Mouse (Mus musculus): Measurements from ENCODE around the gene Bub1b.

Gene Bub1b

DNA sequence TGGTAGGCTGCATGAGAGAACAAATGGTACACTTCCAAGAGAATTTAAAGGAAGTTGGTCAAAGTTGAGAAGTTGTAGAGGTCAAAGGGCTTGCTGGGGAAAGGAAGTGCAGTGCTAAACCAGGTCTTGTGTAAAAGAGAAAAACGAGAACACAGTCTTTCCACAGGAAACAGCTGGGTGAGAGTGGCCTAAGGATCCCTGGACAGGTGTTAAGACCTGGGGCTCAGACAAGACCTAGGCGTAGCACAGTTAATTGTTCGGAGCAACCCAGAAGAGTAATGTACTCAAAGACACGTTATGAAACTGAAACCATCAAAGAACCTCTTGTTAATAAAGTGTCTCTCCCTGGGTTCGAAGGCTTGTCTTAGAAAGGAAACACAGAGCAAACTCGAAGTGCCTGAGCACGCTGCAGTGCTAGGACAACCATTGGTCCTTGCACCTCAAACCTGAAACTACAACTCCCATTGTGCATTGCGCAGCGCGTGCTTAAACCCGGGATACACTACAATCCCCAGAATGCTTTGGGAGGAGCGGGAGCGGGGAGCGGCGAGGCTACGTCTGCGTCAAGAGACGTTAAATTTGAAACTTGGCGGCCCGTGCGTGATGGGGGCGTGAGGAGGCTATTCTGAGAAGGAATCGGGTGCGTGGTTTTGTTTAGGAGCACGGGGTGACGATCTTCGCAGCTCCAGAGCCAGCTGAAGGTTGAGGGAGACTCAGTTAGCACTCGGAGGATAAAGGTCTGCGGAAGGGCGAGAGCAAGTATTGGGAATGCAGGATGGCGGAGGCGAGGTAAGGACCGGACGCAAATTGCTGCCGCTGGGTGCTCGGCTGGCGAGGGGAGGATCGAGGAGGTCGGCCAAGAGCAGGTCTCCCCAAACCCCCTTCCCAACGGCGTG, at the start of gene Bub1b:
TSS of gene Bub1b (plus strand) at position 539 of the 896 bp plus-strand sequence.
- peak; percentile 85 to 88 for DNase-seq

DNA sequence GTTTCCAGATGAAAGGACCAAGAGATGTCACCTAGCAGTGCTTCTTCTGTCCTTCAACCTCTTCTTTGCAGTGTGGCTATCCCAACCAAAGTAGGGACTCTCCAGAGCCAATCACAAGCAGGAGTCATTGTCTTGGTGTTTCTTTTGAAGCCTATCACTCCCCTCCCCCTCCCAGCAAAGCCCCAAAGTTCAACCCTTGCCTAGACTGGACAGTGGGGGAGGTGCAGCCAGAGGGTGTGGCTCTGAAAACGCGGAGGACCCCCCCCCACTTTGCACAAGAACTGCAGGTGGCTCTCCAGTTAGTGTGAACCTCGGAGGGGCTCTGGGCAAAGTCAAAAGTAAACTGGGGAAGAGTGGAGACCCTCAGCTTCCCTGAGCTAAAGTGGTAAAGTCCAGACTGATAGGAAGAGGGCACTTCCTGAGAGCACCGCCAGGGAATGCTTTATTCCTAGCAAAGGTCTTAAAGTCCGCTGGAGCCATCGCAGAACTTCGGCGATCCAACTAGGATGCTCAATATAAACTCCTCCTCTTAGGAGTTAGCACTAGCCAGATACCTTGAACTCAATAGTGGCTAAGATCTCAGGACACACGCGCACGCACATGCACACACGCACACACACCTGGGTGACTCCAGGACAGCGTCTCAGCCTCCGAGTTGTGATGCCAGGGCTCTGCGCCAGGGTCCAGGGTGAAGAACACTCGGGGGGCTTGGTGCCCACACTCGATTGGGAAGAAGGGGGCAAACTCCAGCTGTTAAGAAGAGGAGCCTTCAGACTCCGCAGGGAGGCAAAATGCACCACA, 49.4 kb upstream of the Bub1b start:
- peak in 1 of 2 experiments; percentile 35 for DNase-seq

DNA sequence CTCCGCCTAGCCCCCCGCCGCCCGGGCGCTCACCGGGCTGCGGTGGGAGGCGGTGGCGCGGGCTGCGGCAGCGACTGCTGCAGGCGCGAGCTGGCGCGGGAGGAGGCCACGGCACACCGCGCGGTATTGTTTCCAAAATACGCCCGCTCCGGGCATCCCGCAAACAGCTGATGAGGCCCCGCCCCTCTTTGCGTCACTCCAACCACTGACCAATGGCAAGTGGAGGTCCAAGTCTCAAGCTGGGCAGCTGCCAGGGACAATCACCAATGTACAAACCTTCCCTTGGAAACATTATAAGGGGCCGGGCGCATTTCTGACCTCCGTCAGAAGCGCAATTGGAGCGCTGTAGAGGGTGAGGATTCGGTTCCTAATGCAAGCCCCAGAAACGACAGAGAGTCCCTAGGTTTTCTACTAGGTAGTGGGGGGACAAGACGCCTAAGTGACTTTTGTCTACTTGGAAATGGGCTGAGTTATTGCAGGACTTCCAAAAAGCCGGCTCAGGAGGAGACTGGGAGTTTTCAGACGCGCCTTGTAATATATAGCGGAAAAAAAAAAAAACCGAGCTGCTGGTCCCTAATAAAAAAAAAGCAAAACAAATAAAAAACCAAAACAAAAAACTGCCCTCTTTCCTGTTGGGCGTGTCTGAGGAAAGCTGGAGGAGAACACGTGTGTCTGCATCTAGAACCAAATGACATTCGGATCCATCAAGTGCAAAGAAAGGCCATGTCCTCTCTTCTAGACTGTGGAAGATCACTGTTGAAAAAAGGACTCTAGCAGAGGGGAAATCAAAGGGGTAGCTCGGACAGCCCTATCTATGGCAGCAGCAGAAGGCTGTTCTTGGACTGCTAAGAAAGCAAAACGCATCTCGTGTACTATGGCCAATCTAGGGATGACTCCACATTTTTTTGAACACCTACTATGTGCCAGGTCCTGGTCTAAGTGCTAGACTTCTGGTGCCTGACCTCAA, 48.2 kb upstream of the Bub1b start, which contains the start of gene Bmf:
TSS of gene Bmf (minus strand) at position 181 of the 967 bp plus-strand sequence.
- peak; percentile 99 to 100 for DNase-seq

GRCm38 (mm10) chr2:118551606-118552005, 46.4 kb upstream of the Bub1b start:
- DNase-seq = no peak

GRCm38 (mm10) chr2:118554356-118554990, 43.5 kb upstream of the Bub1b start:
- DNase-seq = peak; percentile 31 to 43

DNA sequence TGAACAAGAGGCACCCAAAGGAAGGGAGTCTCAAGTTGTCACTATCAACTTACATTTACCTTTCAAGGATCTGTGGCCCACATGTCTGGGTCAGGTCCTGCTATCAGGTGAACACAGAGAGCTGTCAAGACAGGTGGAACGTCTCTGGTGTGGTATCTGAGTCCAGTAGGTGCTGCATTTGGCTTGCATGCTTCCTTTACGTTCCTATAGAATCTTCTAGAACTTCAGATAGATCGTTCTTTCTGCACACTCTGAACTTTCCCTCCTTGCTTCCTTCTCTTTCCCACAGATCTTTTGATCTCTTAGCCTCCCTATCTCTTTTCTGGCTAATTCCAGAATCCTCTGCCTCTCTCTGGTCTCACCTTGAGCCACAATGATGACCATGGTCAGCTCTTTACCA, 39.6 kb upstream of the Bub1b start:
- DNase-seq = no peak

GRCm38 (mm10) chr2:118562015-118562414, 36.0 kb upstream of the Bub1b start:
- no peak for DNase-seq

DNA sequence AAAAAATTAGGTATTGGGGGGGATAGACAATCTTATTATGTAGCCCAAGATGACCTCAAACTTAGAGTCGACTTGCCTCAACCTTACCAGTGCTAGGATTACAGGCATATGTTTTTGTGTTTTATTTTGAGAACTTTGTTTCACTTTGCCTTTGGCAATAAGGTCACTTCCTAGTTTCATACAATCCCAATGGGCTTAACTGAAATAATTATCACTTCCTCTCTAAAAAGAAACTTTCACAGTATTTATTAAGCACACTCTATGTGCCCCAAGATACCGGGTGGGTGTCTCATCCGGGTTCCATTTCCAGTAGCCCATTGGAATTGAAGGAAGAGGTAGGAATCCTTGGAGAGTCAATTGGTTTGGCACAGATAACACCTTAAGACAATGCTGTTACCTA, 35.6 kb upstream of the Bub1b start:
- DNase-seq = no peak

GRCm38 (mm10) chr2:118567179-118567578, 30.8 kb upstream of the Bub1b start:
- no peak for DNase-seq

DNA sequence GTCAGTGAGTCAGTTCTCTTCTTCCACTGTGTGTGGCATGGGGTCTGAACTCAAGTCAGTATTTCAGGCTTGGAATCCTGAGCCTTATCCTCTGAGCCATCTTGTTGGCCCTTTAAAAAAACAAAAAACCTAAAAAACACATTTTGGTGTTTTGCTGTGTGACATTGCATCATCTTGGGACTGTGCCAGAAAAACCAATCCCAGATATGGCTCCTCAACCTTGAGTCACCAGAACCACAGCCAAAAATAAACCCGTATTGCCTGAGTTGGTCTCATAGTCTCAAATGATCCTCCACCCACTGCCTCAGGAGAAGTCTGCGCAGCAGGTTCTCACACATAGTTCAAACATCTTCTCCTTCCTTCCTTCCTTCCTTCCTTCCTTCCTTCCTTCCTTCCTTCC, 27.1 kb upstream of the Bub1b start:
- no peak for DNase-seq

DNA sequence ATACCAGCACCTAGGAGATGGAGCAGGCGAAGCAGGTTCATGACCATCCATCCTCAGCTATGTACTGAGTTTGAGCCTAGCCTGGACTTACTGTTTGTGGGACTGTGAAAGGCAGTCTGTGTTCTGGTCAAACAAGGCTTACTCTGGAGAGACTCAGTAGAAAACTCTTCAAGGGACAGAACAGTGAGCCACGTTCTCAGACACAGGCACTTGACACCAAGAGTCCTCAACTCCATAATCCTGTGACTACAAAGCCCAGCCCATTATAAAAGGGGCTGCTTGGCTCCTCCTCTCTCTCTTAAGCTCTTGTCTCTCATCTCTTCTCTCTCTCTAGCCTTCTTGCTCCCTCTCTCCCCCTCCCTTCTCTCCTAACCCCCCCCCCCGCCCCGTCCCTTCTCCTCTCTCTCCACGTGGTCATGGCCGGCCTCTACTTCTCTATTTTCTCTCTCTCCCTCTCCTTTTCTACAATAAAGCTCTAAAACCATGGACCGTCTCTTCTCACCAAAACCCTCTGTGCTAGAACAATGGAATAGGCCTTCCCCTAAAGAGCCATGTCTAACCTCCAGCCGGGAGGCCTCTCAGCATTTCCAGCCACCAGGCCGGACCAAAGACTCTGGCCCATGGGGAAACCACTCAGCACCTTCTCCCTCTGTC, 25.7 kb upstream of the Bub1b start:
- no peak for DNase-seq

DNA sequence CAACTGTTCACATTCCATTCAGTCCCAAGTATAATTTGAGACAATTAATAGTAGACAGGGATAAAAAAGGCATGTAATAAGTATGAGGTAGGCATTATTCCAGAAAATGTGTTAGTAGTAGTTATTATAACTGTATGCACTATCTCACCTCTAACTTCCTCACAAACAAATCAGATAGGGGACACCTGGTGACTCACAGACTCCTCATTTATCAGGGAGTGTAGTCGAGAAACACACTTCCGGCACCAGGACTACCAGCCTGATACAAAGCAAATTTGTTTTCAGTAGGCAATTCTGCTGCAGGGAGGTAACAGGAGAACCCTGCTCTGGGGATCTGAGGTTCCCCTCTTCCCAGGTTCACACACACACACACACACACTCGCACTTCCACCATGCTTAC, 24.9 kb upstream of the Bub1b start:
- DNase-seq = no peak

DNA sequence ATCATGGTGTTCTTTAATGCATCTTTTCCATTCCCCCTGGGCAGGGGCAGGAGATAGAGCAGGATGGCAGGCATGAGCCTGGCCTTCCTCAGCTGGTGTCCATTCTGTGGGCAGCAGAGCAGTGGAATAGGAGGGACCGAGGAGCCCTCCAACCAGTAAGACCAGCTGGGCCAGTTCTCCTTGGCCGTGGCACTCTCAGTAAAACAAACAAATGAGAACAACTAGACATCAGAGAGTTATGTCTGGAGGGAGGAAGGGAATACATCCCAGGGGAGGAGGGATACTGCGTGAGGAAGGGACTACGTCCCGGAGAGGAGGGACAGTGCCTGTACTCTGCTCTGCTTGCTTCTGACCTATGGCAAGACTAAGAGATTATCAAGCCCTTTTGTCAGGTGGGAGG, 12.0 kb upstream of the Bub1b start:
- DNase-seq = no peak

- no peak for DNase-seq
Observed at GRCm38 (mm10) chr2:118587686-118588085, 10.3 kb upstream of the Bub1b start.

DNA sequence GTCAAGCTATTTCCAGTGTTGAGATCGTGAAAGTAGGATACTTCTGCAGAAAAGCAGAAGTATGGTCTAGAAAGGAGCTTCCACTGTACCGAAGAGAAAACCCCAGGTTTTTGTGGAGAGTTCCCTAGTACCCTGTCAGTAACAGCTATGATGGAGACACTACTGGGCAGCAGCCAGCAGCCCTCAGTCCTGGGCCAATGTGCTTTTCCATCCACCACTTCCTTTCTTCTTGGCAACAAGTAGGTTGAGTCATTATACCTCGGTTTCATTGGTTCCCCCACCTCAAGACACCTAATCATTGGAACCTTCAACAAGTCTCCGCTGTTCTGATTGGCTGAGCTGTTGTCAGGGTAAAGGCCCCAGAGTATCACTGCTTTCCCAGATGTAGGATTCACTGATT, 6.9 kb upstream of the Bub1b start:
- no peak for DNase-seq

GRCm38 (mm10) chr2:118599087-118599486, 1.1 kb downstream of the Bub1b start:
- no peak for DNase-seq

GRCm38 (mm10) chr2:118601599-118602263, 3.7 kb downstream of the Bub1b start:
- DNase-seq = no peak

GRCm38 (mm10) chr2:118604091-118604490, 6.1 kb downstream of the Bub1b start:
- DNase-seq = no peak

- DNase-seq = peak; percentile 28 to 34
Observed at GRCm38 (mm10) chr2:118606032-118606431, 8.0 kb downstream of the Bub1b start.

- DNase-seq = no peak
Observed at GRCm38 (mm10) chr2:118606976-118607375, 9.0 kb downstream of the Bub1b start.

- DNase-seq = no peak
Observed at GRCm38 (mm10) chr2:118618013-118618412, 20.0 kb downstream of the Bub1b start.

Data from cerebellum, postnatal 36 days (tissue).